Mouse (Mus musculus) forebrain, embryonic 15.5 days (tissue): ENCODE results near the gene Ugt2b36. TPM values are rescaled to one million over a fixed set of nuclear protein-coding genes. Genes with fewer than 3 reads are reported as not detected.
"Not testable (repeated sequence)": the region's sequence is repeated elsewhere in the genome, so short reads cannot be mapped to it uniquely, and the experiment has no call there.

Experiments
- ATAC-seq: fragments of 200-750 bp; cut with Nextera tagmentation; replicated peaks from 2 replicates; pipeline ENCODE4 v1.8.0; 2017; ENCODE audit warnings: mild to moderate bottlenecking, moderate TSS enrichment, moderate library complexity
- H3K27ac ChIP-seq: fragments of 300-500 bp; sonication (generic); replicated peaks from 2 replicates; pipeline ENCODE4 v1.5.1; 2015; ENCODE audit warnings: mild to moderate bottlenecking, inconsistent platforms
- H3K27me3 ChIP-seq: fragments of 300-500 bp; sonication (generic); 2 replicates; pipeline ENCODE4 v1.6.1; 2015; ENCODE audit warnings: inconsistent platforms
- H3K36me3 ChIP-seq: fragments of 300-500 bp; sonication (generic); 2 replicates; pipeline ENCODE4 v1.6.1; 2015; ENCODE audit warnings: mild to moderate bottlenecking, inconsistent platforms
- H3K4me1 ChIP-seq: fragments of 300-500 bp; sonication (generic); 2 replicates; pipeline ENCODE4 v1.6.1; 2015; ENCODE audit warnings: inconsistent platforms
- H3K4me2 ChIP-seq: fragments of 300-500 bp; sonication (generic); replicated peaks from 2 replicates; pipeline ENCODE4 v1.6.1; 2015; ENCODE audit warnings: mild to moderate bottlenecking, inconsistent platforms
- H3K4me3 ChIP-seq: fragments of 300-500 bp; sonication (generic); 2 replicates; pipeline ENCODE4 v1.5.1; 2015; ENCODE audit warnings: mild to moderate bottlenecking, inconsistent platforms
- H3K9ac ChIP-seq: fragments of 300-500 bp; sonication (generic); replicated peaks from 2 replicates; pipeline ENCODE4 v1.6.1; 2015; ENCODE audit warnings: mild to moderate bottlenecking, inconsistent platforms
- H3K9me3 ChIP-seq: fragments of 300-500 bp; sonication (generic); 2 replicates; pipeline ENCODE4 v1.6.1; 2016; ENCODE audit warnings: inconsistent platforms
- WGBS: fragments of 180-500 bp; shearing (Covaris S2); methylation state at CpG from one replicate; pipeline ENCODE4 v1.1.7; 2015; ENCODE audit warnings: mixed read lengths; 5-methylcytosine and 5-hydroxymethylcytosine counted together
- polyA plus RNA-seq: library from polyadenylated mRNA; unstranded; fragments of >200 nt; fragmentation: Nextera tagmentation; extraction: Ambion mirVana; gene quantifications from 2 replicates; pipeline ENCODE4 v1.2.1, GENCODE M21; 2015

Ugt2b36 gene
- 0.09 TPM in 1 of 2 replicates, not detected in the other for polyA plus RNA-seq

GRCm38 (mm10) chr5:87092346-87093027 is at the start of gene Ugt2b36:
Gene Ugt2b36, minus strand, starts transcription at chr5:87092555.
- Histone ChIP-seq H3K4me3 (no peak within 1 kb of the TSS), H3K27me3 (no peaks in the 10 kb centered on the region), H3K36me3 (no peaks in the 10 kb centered on the region), H3K4me1 (no peaks in the 10 kb centered on the region), H3K9ac (no peak within 1 kb of the TSS), H3K27ac (no peak within 1 kb of the TSS), H3K9me3 (no peaks in the 10 kb centered on the region), H3K4me2 (no peak within 1 kb of the TSS)
- WGBS: 95% methylated on average over 1 of the region's 1 CpGs
- ATAC-seq: no peak

DNA sequence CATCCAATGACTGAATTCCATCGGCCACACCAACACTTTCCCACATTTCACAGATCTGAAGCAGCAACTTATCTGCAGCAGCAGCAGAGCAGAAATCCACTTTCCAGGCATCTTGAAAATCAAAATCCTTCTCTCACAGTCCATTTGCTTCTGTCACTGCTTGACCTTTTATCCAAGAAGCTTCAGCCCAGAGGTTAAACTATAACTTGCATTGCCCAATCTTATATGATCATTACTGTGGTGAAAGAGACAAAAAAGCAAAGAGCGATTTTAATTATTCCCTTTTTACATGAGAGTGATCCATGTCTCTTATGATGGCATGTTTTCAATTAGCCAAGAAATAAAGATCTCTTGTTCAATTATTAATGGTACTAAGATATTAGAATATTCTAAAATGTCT is 47.8 kb upstream of the Ugt2b36 start, which contains the start of gene Ugt2b5:
Gene Ugt2b5, minus strand, starts transcription at position 123 of the 400 bp plus-strand sequence.
- H3K27ac ChIP-seq, H3K9me3 ChIP-seq, ATAC-seq, H3K4me2 ChIP-seq, H3K9ac ChIP-seq, H3K27me3 ChIP-seq, H3K4me1 ChIP-seq, H3K36me3 ChIP-seq, H3K4me3 ChIP-seq: not testable (repeated sequence)
- WGBS: 97% methylated on average over 2 of the region's 2 CpGs

GRCm38 (mm10) chr5:87103697-87104096 is 11.3 kb upstream of the Ugt2b36 start:
- H3K27me3 ChIP-seq, H3K9ac ChIP-seq, H3K4me3 ChIP-seq, H3K4me2 ChIP-seq, H3K36me3 ChIP-seq, ATAC-seq, H3K4me1 ChIP-seq, H3K27ac ChIP-seq, H3K9me3 ChIP-seq: not testable (repeated sequence)
- WGBS: 94% methylated on average over 1 of the region's 1 CpGs

- no peak for ATAC-seq
- H3K4me1 ChIP-seq: no peaks in the 10 kb centered on the region
- H3K27me3 ChIP-seq: no peaks in the 10 kb centered on the region
- H3K4me2 ChIP-seq: no peak overlapping the region
- H3K9me3 ChIP-seq: no peaks in the 10 kb centered on the region
- no peak overlapping the region for H3K9ac ChIP-seq
- no peak overlapping the region for H3K4me3 ChIP-seq
- H3K36me3 ChIP-seq: no peaks in the 10 kb centered on the region
- H3K27ac ChIP-seq: no peak overlapping the region
Measured at GRCm38 (mm10) chr5:87091111-87091510, 1.2 kb downstream of the Ugt2b36 start.

DNA sequence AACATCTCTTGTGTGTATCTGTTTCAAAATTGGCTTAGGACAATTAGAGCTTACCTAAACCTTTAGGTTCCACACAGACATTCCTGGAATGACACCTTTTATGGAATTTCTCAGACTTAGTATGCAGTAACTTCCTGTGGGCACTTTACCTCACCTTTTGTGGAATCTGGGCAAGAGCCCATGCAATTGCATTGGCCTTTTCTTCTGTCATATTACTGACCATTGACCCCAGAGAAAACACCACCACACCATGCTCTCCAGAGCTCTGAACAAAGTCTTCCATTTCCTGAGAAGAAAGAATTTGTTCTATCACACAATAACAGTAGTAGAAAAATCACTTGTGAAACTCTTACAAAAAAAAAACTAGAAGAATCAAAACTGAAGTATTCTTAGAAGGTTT is 3.1 kb downstream of the Ugt2b36 start:
- no peaks in the 10 kb centered on the region for H3K4me1 ChIP-seq
- H3K9me3 ChIP-seq: no peaks in the 10 kb centered on the region
- H3K4me2 ChIP-seq: no peak overlapping the region
- H3K9ac ChIP-seq: no peak overlapping the region
- ATAC-seq: no peak
- H3K4me3 ChIP-seq: no peak overlapping the region
- H3K27me3 ChIP-seq: no peaks in the 10 kb centered on the region
- no peak overlapping the region for H3K27ac ChIP-seq
- H3K36me3 ChIP-seq: no peaks in the 10 kb centered on the region

GRCm38 (mm10) chr5:87086269-87086668 is 6.1 kb downstream of the Ugt2b36 start:
- H3K27ac ChIP-seq: no peak overlapping the region
- H3K9me3 ChIP-seq: no peaks in the 10 kb centered on the region
- no peak for ATAC-seq
- no peak overlapping the region for H3K9ac ChIP-seq
- H3K27me3 ChIP-seq: no peaks in the 10 kb centered on the region
- H3K4me3 ChIP-seq: no peak overlapping the region
- H3K4me1 ChIP-seq: no peaks in the 10 kb centered on the region
- no peak overlapping the region for H3K4me2 ChIP-seq
- no peaks in the 10 kb centered on the region for H3K36me3 ChIP-seq
- WGBS: 86% methylated on average over 3 of the region's 3 CpGs

GRCm38 (mm10) chr5:87030624-87031023 is 61.7 kb downstream of the Ugt2b36 start:
- H3K36me3 ChIP-seq: no peaks in the 10 kb centered on the region
- H3K4me1 ChIP-seq: no peaks in the 10 kb centered on the region
- H3K27me3 ChIP-seq: no peaks in the 10 kb centered on the region
- no peak overlapping the region for H3K4me2 ChIP-seq
- no peak for ATAC-seq
- no peaks in the 10 kb centered on the region for H3K9me3 ChIP-seq
- no peak overlapping the region for H3K4me3 ChIP-seq
- WGBS: 98% methylated on average over 1 of the region's 1 CpGs
- no peak overlapping the region for H3K9ac ChIP-seq
- no peak overlapping the region for H3K27ac ChIP-seq

GRCm38 (mm10) chr5:87027359-87027758 is 65.0 kb downstream of the Ugt2b36 start:
- Histone ChIP-seq H3K4me1 (no peaks in the 10 kb centered on the region), H3K36me3 (no peaks in the 10 kb centered on the region), H3K9ac (no peak overlapping the region), H3K4me3 (no peak overlapping the region), H3K4me2 (no peak overlapping the region), H3K9me3 (no peaks in the 10 kb centered on the region), H3K27me3 (no peaks in the 10 kb centered on the region), H3K27ac (no peak overlapping the region)
- 82% methylated on average over 3 of the region's 3 CpGs for WGBS
- no peak for ATAC-seq

Other genes starting within 250 kb of the Ugt2b36 start
- gene Ugt2b34, start 185.6 kb downstream of the Ugt2b36 start, polyA plus RNA-seq: not detected in 2 replicates
- not detected in 2 replicates for gene Ugt2b1, start 166.0 kb downstream of the Ugt2b36 start, polyA plus RNA-seq
- gene Ugt2b35, start 91.7 kb downstream of the Ugt2b36 start, polyA plus RNA-seq: not detected in 2 replicates
- gene Ugt2b5, start 47.8 kb upstream of the Ugt2b36 start, polyA plus RNA-seq: not detected in 2 replicates
- not detected in 2 replicates for gene Ugt2b37, start 162.2 kb upstream of the Ugt2b36 start, polyA plus RNA-seq
- gene Ugt2a3, start 244.6 kb upstream of the Ugt2b36 start, polyA plus RNA-seq: not detected in 2 replicates